Mouse (Mus musculus) CH12.LX (cell line): ENCODE measurements around the gene Ggt5. TPM values are rescaled to one million over a fixed set of nuclear protein-coding genes. Genes with fewer than 3 reads are reported as not detected.

Source experiments
- DNase-seq: peaks from one replicate; pipeline ENCODE4 v3.0.0-alpha.2; 2013; ENCODE audit errors: extremely low read depth
- H3K27ac ChIP-seq: 2 replicates; pipeline ENCODE4 v1.5.1; 2012; ENCODE audit warnings: low read depth, mild to moderate bottlenecking, control low read depth, moderate library complexity; ENCODE audit not compliant: insufficient read depth
- H3K27me3 ChIP-seq: replicated peaks from 2 replicates; pipeline ENCODE3; 2012; ENCODE audit warnings: inconsistent platforms
- H3K36me3 ChIP-seq, 2 experiments: replicated peaks in 1 of 2; 2 replicates each; pipeline versions ENCODE3 to v1.6.1; 2012; ENCODE audit warnings: inconsistent platforms in 1 of 2, low read length in 1 of 2, mild to moderate bottlenecking in 1 of 2, mixed read lengths in 1 of 2, moderate library complexity in 1 of 2; ENCODE audit not compliant: control insufficient read depth in 1 of 2, insufficient read depth in 1 of 2
- H3K4me1 ChIP-seq, 2 experiments: 2 replicates each; pipeline ENCODE4 v1.6.1; 2012; ENCODE audit warnings: inconsistent platforms in 1 of 2, moderate library complexity in 1 of 2; ENCODE audit not compliant: insufficient read depth in 2 of 2, control insufficient read depth in 1 of 2
- H3K4me2 ChIP-seq: 2 replicates; pipeline ENCODE4 v1.6.1; 2012; ENCODE audit warnings: low read depth, mild to moderate bottlenecking, control low read depth; ENCODE audit not compliant: poor library complexity, insufficient read depth, severe bottlenecking
- H3K4me3 ChIP-seq, 3 experiments: fragments of 150-350 bp in 1 of 3; sonication (generic) in 1 of 3; replicated peaks in 1 of 3; 2 replicates each; pipeline versions ENCODE3 to v1.5.1; 2011 to 2012; ENCODE audit warnings: low read depth in 2 of 3, low read length in 2 of 3, mild to moderate bottlenecking in 2 of 3, moderate library complexity in 2 of 3, control low read depth in 1 of 3, improper control_type of control experiment in 1 of 3, inconsistent platforms in 1 of 3, mixed read lengths in 1 of 3; ENCODE audit not compliant: poor library complexity in 1 of 3
- H3K79me2 ChIP-seq: replicated peaks from 2 replicates; pipeline ENCODE4 v1.6.1; 2012; ENCODE audit warnings: mild to moderate bottlenecking, moderate library complexity; ENCODE audit not compliant: control insufficient read depth, poor library complexity, insufficient read depth, severe bottlenecking; ENCODE audit errors: extremely low read depth
- H3K9ac ChIP-seq: 2 replicates; pipeline ENCODE4 v1.6.1; 2012; ENCODE audit warnings: low read depth, mild to moderate bottlenecking, control low read depth, moderate library complexity; ENCODE audit not compliant: insufficient read depth
- H3K9me3 ChIP-seq: replicated peaks from 2 replicates; pipeline ENCODE3; 2012; ENCODE audit warnings: low read length, inconsistent platforms, mixed read lengths
- CTCF ChIP-seq, 2 experiments: IDR thresholded peaks in 1 of 2; conservative IDR thresholded peaks in 1 of 2; 2 replicates each; pipeline ENCODE4 v1.5.1; 2011 to 2012; ENCODE audit warnings: low read depth in 2 of 2, low read length in 2 of 2, improper control_type of control experiment in 1 of 2, inconsistent platforms in 1 of 2, mild to moderate bottlenecking in 1 of 2, moderate library complexity in 1 of 2
- E2F4 ChIP-seq: IDR thresholded peaks from 2 replicates; pipeline ENCODE4 v1.6.1; 2011; ENCODE audit warnings: low read depth, low read length, improper control_type of control experiment; ENCODE audit not compliant: insufficient replicate concordance
- EP300 ChIP-seq: IDR thresholded peaks from 2 replicates; pipeline ENCODE4 v1.6.1; 2011; ENCODE audit warnings: low read length, improper control_type of control experiment
- IRF4 ChIP-seq: IDR thresholded peaks from 2 replicates; pipeline ENCODE4 v1.6.1; 2014; ENCODE audit warnings: low read depth, mild to moderate bottlenecking, inconsistent platforms, low read length, improper control_type of control experiment
- JUN ChIP-seq: IDR thresholded peaks from 2 replicates; pipeline ENCODE4 v1.6.1; 2011; ENCODE audit warnings: low read depth, mild to moderate bottlenecking, low read length, improper control_type of control experiment, moderate library complexity; ENCODE audit not compliant: insufficient read depth
- JUND ChIP-seq: conservative IDR thresholded peaks from 2 replicates; pipeline ENCODE4 v1.6.1; 2011; ENCODE audit warnings: low read depth, low read length, improper control_type of control experiment
- MAFK ChIP-seq: IDR thresholded peaks from 2 replicates; pipeline ENCODE4 v1.6.1; 2011; ENCODE audit warnings: low read length, improper control_type of control experiment; ENCODE audit not compliant: insufficient replicate concordance
- MAX ChIP-seq: IDR thresholded peaks from 2 replicates; pipeline ENCODE4 v1.6.1; 2011; ENCODE audit warnings: low read length, improper control_type of control experiment
- MAZ ChIP-seq: IDR thresholded peaks from 2 replicates; pipeline ENCODE4 v1.6.1; 2012; ENCODE audit warnings: low read depth, mild to moderate bottlenecking, inconsistent platforms, low read length, improper control_type of control experiment, moderate library complexity
- MEF2A ChIP-seq: IDR thresholded peaks from 2 replicates; pipeline ENCODE4 v1.6.1; 2014; ENCODE audit warnings: low read depth, mild to moderate bottlenecking, inconsistent platforms, low read length, improper control_type of control experiment, borderline replicate concordance
- MXI1 ChIP-seq: IDR thresholded peaks from 2 replicates; pipeline ENCODE4 v1.6.1; 2011; ENCODE audit warnings: mild to moderate bottlenecking, low read depth, low read length, improper control_type of control experiment
- NELFE ChIP-seq: IDR thresholded peaks from 2 replicates; pipeline ENCODE4 v1.6.1; 2011; ENCODE audit warnings: low read depth, low read length, improper control_type of control experiment
- POLR2A ChIP-seq: IDR thresholded peaks from 2 replicates; pipeline ENCODE4 v1.6.1; 2011; ENCODE audit warnings: low read depth, mild to moderate bottlenecking, improper control_type of control experiment, low read length
- RAD21 ChIP-seq: IDR thresholded peaks from 2 replicates; pipeline ENCODE4 v1.6.1; 2011; ENCODE audit warnings: low read depth, mild to moderate bottlenecking, low read length, improper control_type of control experiment, moderate library complexity
- SIN3A ChIP-seq: IDR thresholded peaks from 2 replicates; pipeline ENCODE4 v1.6.1; 2012; ENCODE audit warnings: low read length, improper control_type of control experiment, inconsistent platforms
- TBP ChIP-seq: conservative IDR thresholded peaks from 2 replicates; pipeline ENCODE4 v1.6.1; 2011; ENCODE audit warnings: low read depth, low read length, improper control_type of control experiment
- TCF12 ChIP-seq: IDR thresholded peaks from 2 replicates; pipeline ENCODE4 v1.6.1; 2014; ENCODE audit warnings: low read depth, mild to moderate bottlenecking, inconsistent platforms, low read length, improper control_type of control experiment
- ZMIZ1 ChIP-seq: IDR thresholded peaks from 2 replicates; pipeline ENCODE4 v1.6.1; 2012; ENCODE audit warnings: low read depth, mild to moderate bottlenecking, inconsistent platforms, low read length, improper control_type of control experiment
- dilution Hi-C: fragments of 300-500 bp; cut with MboI; formaldehyde crosslinking; loops from 2 replicates; pipeline ENCODE4 v1.14.3; 2020; ENCODE audit warnings: low sequenced_read_pairs; ENCODE audit not compliant: extremely low pct_unique_long_range_greater_than_20kb, extremely low pct_ligation_motif_present
- in situ Hi-C: fragments of 300-500 bp; cut with MboI; formaldehyde crosslinking; loops from 3 replicates; pipeline ENCODE4 v1.14.3; 2019; ENCODE audit warnings: low sequenced_read_pairs, low pct_ligation_motif_present, low pct_unique_long_range_greater_than_20kb, mixed read lengths
- polyA plus RNA-seq: library from polyadenylated mRNA; unstranded; fragments of >175 nt; gene quantifications from 2 replicates; pipeline ENCODE4 v1.2.1, GENCODE M21; 2012; ENCODE audit warnings: low read depth; ENCODE audit not compliant: insufficient read length
- total RNA-seq, 2 experiments: library from RNA; depleted of rRNA; stranded (reverse); fragments of 300-350 nt in 1 of 2; fragments of >200 nt in 1 of 2; gene quantifications; 2 replicates each; pipeline ENCODE4 v1.2.3; 2012 to 2014

Gene Ggt5
- total and polyA plus RNA-seq, 3 experiments: not detected

DNA sequence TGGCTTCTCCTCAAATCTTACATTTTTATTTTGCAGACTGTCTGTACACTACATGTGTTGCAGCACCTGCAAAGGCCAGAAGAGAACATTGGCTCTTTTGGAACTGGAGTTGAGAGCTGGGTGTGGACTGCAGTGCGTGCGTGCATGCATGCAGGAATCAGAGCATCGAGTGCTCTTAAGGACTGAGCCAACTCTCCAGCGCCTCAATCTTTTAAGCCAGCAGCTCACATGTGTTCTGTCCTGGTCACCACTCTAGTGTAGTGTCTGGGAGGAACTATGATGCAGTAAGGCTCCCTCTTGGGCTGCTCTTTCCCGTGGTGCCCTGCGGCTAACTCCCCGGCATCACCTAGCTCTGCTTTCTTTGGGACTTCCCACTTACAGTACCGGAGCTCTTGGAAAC is 56.5 kb downstream of the Ggt5 start:
- Histone ChIP-seq H3K9me3 (no peaks in the 10 kb centered on the region), H3K27ac (no peak overlapping the region), H3K4me1 (peaks cover 23 to 50% of the 10 kb centered on the region in 2 experiments), H3K79me2 (no peaks in the 10 kb centered on the region), H3K9ac (no peak overlapping the region), H3K4me2 (no peak overlapping the region), H3K36me3 (peaks cover 50 to 65% of the 10 kb centered on the region in 2 experiments), H3K27me3 (no peaks in the 10 kb centered on the region), H3K4me3 (no peak overlapping the region)
- in situ Hi-C loops: no loop called here
- DNase-seq: no peak
- TF ChIP-seq SIN3A (no peak), IRF4 (no peak), ZMIZ1 (no peak), MEF2A (no peak), RAD21 (no peak), NELFE (no peak), CTCF (conservative IDR thresholded peaks at IDR 0.05 in 1 of 2, IDR thresholded peaks at IDR 0.05 in 1 of 2; ENCODE audit: low read depth in 2 of 2, low read length in 2 of 2) (no peak), MAFK (no peak), TCF12 (no peak), EP300 (no peak)
- dilution Hi-C loops: no loop called here

DNA sequence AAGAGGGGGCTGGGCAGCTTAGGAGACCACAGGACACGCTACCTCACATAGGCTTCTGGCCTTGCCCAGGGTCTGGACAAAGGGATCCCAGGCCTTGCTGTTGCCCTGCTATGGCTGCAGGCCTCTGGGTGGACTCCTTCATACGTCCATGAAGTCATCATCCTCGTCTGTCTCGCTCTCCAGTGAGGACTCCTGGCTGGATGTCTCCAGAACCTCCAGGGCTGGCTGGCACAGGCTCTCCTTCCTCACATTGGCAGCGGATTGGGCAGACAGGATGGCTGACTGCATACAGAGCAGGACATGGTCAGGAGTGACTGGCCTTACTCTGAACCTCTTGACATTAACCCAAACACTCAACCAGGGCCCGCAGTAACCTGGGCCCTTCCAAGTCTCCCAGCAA is 57.3 kb downstream of the Ggt5 start:
- DNase-seq: no peak
- no peaks in the 10 kb centered on the region for H3K27me3 ChIP-seq
- no peak overlapping the region for H3K27ac ChIP-seq
- no peak overlapping the region for H3K4me3 ChIP-seq
- TF ChIP-seq SIN3A: no peak
- TF ChIP-seq POLR2A: no peak; the same call in 1 of the 2 replicates
- no peak for TF ChIP-seq MAX
- no peak for TF ChIP-seq TBP
- no peak for TF ChIP-seq EP300
- no peak for TF ChIP-seq MAZ
- TF ChIP-seq TCF12: no peak
- TF ChIP-seq JUN: no peak
- in situ Hi-C loops: no loop called here
- no peaks in the 10 kb centered on the region for H3K9me3 ChIP-seq
- peaks cover 25 to 50% of the 10 kb centered on the region in 2 experiments for H3K4me1 ChIP-seq
- H3K79me2 ChIP-seq: no peaks in the 10 kb centered on the region
- H3K36me3 ChIP-seq: peaks cover 58 to 70% of the 10 kb centered on the region in 2 experiments
- no peak overlapping the region for H3K4me2 ChIP-seq
- H3K9ac ChIP-seq: no peak overlapping the region
- dilution Hi-C loops: no loop called here

DNA sequence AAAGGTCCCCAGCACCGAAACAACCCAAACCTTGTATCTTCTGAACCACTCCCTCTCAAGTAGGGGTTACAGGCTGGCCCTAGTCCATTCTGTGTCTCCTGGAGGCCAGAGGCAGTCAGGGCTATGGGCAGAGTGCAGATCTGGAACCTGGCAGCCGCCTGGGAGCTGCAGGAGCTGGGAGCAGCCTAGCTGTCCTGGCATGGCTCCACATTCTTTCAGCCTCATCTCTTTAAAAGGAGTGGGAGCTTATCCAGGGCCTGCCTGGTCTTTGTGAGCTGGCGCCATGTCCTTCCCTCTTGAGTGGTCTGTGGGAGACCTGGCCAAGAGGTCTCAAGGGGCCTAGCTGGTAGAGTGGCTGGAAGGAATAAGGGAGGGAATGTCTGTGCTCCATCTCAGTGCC is 58.2 kb downstream of the Ggt5 start:
- dilution Hi-C loops (no loop called here), in situ Hi-C loops (no loop called here)
- no peak overlapping the region for H3K27ac ChIP-seq
- no peak for DNase-seq
- H3K79me2 ChIP-seq: no peaks in the 10 kb centered on the region
- H3K36me3 ChIP-seq: peaks cover 68 to 80% of the 10 kb centered on the region in 2 experiments
- H3K27me3 ChIP-seq: no peaks in the 10 kb centered on the region
- no peak for TF ChIP-seq MXI1
- no peak for TF ChIP-seq JUND
- no peak for TF ChIP-seq E2F4
- no peak for TF ChIP-seq TCF12
- no peak for TF ChIP-seq MEF2A
- H3K9ac ChIP-seq: no peak overlapping the region
- no peaks in the 10 kb centered on the region for H3K9me3 ChIP-seq
- H3K4me1 ChIP-seq: peaks cover 17 to 40% of the 10 kb centered on the region in 2 experiments
- H3K4me2 ChIP-seq: no peak overlapping the region
- H3K4me3 ChIP-seq: no peak overlapping the region
